Mouse (Mus musculus) G1E (cell line): ENCODE results near the gene Rpl38.

Experiments used
- CTCF ChIP-seq: IDR thresholded peaks from 2 replicates; pipeline ENCODE4 v1.5.1; 2012; ENCODE audit warnings: low read depth, low read length, inconsistent platforms, mixed read lengths
- POLR2AphosphoS5 ChIP-seq: IDR thresholded peaks from 2 replicates; pipeline ENCODE4 v1.6.1; 2012; ENCODE audit warnings: low read depth, low read length, inconsistent platforms; ENCODE audit not compliant: insufficient replicate concordance

GRCm38 (mm10) chr11:114654552-114654951 is 13.8 kb upstream of the Rpl38 start:
- TF ChIP-seq CTCF = no peak
- TF ChIP-seq POLR2AphosphoS5 = no peak
